Mouse (Mus musculus) layer of hippocampus, adult 18-20 months (tissue): Measurements from ENCODE around the gene Slc30a7. TPM values are rescaled to one million over a fixed set of nuclear protein-coding genes. Genes with fewer than 3 reads are reported as not detected.

Experiments used
- DNase-seq, 2 experiments: peaks; one replicate each; pipeline ENCODE4 v3.0.0; 2022; ENCODE audit warnings: low spot score in 2 of 2
- total RNA-seq, 2 experiments: library from RNA; stranded (reverse); gene quantifications; 2 replicates each; pipeline ENCODE4 v1.2.3; 2021

Slc30a7 gene
- total RNA-seq, 2 experiments from 2014 or later = 23.1 to 26.8 TPM

- DNase-seq = no peak
These were observed 14.6 kb downstream of the Slc30a7 start for GRCm38 (mm10) chr3:115992588-115992987.

- DNase-seq = no peak
These were observed 15.1 kb downstream of the Slc30a7 start for GRCm38 (mm10) chr3:115992103-115992502.

DNA sequence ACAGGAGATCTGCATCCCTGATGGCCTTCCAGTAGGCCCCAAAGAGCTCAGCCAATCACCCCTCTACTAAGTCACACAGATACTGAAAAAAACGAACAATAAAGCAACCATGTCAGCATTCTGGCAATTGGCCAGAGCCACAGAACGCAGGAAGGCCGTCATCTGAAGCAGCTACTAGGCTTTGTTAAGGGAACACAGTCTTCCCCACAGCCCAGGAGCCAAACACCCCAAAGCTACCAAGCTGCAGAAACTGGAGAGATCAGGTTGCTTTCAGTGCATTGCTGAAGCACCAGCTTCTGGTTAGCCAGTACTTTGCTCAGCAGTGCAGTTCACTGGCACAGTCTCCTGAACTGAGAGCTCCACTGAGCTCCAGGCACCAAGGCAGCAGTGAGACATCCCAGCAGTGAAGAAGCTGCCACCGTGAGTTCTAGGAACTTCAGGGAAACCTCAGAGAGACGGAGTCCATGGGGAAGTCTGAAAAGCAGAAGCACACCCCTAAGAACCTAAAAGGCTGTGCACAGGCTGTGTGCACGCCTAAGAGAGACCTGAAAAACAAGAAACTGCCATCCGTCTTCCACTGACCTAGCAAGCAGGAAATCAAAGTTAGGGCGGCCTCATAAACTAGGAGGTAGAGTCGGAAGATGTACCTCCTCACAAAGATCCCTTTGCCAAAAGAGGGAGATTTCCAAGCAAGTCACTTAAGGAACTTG lies 21.9 kb downstream of the Slc30a7 start:
- DNase-seq = no peak

DNA sequence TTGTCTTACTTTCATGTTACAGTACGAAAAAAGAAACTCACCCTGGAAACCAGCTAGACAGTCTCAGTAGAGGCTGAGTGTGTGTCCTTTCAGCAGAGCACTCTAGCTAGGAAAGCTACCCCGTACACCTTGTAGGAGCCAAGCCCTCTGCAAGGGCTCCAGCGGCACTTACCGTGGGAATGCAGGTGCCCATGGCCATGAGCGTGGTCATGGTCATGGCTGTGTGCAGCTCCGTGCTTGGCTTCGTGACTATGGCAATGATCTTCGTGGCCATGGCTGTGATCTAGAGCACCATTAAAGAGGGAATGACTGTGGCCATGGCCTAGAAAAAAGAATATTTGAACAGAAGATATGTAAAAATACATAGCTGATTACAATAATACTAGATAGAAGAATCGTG lies 22.6 kb downstream of the Slc30a7 start:
- no peak for DNase-seq

DNA sequence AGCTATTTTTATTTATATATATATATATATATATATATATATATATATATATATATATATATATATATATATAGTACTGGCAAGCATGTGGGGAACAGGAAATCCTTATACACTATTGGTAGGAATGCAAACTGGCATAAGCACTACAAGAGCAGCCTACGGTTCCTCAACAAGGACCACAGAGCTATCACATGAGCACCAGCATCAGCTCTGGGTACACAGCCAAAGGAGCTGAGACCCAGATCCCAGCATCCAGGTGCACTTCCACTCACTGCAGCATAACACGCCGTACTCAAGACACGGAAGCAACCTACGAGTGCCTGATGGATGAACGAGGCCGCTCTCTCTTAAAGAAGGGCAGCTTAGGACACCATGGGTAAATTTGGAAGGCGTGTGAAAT lies 24.0 kb downstream of the Slc30a7 start:
- no peak for DNase-seq

GRCm38 (mm10) chr3:115979000-115979399 lies 28.2 kb downstream of the Slc30a7 start:
- DNase-seq = peak in 1 of 2 experiments; percentile 19

- no peak for DNase-seq
These were observed 32.2 kb downstream of the Slc30a7 start for GRCm38 (mm10) chr3:115974995-115975394.

- DNase-seq = no peak
These were observed 33.0 kb downstream of the Slc30a7 start for GRCm38 (mm10) chr3:115974228-115974627.

DNA sequence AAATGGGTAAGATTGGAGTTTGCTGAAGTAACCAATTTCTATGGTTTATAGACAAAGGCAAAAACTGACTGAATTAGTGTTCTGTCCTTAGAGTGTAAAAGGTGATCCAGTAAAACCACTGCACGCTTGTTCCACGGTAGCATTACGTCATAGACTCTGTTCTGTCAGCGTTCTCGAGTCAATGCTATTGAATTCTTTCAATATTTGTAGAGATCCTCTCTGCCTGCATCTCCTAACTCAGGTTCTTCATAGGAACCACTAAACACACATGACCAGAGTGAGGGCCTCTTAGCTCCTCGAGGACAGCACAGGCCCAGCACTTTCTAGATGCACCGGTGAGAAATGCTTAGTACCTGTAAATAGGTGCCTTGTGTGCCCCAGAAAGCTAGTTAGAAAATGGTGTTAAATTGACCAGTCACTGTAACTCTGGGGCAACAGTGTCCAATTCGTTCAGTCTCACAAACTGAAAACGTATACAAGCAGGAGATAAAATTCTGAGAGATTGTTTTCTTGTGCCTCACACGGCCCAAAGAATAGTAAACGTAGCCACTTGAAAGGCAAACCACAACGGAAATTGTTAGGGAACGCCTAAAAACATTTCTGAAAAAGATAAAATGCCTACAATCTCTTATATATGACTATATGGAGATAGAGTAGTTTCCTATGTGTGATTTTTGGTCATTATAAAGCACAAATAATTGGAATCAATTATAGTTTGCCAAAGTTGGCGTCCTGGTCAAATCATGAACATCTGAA lies 35.1 kb downstream of the Slc30a7 start:
- no peak for DNase-seq

DNA sequence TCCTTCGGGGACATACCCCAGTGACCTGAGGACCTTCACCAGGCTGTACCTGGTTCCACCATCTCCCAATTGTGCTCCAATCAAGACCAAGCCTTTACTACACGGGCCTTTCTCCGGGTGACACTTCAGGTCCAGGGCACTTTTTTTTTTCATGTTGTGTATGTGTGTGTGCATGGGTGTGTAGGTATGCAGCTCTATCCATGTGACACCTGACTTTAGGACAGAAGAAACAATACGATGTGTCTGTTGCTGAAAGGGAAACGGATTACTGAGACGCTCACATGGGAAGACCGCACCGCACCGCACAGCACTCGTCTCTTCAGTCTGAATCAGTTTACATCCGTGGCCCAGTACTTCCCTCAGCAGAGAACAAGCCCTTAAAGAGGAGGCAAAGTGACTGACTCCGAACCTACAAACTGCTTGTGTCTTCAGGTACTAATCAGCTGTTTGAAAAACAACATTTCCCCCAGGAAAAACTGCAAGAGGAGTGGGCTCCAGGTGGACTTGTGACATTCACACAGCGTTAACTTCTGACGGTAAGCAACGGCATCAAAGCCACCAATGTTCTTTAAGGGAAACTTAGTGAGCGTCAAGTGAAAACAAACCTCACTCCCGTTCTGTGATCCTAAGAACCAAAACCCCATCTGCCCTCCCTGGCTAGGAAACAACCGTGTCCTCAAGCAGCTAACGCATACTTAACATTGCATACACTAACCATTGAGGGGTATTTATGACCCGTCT lies 36.0 kb downstream of the Slc30a7 start:
- no peak for DNase-seq

DNA sequence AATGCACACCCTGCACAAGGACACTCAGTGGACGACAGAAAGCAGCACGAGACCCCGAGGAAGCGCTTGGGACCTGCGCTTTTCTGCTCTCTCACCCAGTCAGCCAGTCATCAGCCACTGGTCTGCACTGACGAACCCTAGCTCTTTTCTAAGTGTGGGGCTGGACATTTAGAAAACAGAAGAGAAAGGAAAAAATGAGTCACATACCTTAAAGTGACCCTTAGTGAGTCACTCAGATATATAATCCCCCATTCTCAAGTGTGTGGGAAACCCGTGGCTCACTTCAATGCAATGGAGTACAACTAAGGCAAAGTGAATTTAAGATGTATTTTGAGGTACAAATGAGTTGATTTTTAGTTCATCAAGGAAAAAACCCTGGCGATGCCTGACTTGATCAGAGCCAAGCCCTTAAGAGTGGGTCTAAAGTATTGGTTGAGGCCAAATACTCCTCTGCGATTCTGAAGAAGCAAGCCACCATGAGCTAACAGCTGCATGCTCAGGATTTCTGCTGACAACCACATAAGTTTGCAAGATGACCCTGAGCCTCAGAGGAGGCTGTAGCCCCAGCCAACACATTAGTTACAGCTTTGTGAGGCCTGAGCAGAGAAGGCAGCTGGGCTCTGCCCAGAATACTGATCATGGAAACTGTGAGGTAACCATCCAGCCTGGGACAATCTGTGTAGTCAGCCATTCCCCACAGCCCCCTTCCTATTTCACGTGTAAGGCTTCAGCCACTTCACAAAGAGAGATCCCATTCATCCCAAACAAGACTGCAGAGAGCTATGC lies 38.3 kb downstream of the Slc30a7 start:
- no peak for DNase-seq

- DNase-seq = no peak
These were observed 43.1 kb downstream of the Slc30a7 start for GRCm38 (mm10) chr3:115964071-115964470.

GRCm38 (mm10) chr3:115963597-115963996 lies 43.6 kb downstream of the Slc30a7 start:
- DNase-seq = no peak

DNA sequence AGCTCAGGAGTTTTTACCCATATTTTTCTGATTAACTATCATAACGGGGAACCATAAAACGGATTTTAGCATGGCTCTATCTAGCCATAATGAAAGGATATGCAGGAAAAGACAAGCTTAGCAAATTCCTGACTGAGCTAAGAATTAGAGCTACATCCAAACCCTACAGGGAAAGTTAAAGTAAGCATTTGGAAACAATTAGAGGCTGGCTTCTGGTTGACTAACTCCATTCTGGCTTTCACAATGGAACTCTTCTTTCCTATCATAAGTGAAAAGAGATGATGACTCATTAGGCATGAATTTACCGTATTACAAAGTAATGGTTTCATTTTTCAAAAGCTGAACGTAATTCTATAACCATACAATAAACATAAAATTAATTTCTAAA lies 45.2 kb downstream of the Slc30a7 start:
- DNase-seq = no peak

DNA sequence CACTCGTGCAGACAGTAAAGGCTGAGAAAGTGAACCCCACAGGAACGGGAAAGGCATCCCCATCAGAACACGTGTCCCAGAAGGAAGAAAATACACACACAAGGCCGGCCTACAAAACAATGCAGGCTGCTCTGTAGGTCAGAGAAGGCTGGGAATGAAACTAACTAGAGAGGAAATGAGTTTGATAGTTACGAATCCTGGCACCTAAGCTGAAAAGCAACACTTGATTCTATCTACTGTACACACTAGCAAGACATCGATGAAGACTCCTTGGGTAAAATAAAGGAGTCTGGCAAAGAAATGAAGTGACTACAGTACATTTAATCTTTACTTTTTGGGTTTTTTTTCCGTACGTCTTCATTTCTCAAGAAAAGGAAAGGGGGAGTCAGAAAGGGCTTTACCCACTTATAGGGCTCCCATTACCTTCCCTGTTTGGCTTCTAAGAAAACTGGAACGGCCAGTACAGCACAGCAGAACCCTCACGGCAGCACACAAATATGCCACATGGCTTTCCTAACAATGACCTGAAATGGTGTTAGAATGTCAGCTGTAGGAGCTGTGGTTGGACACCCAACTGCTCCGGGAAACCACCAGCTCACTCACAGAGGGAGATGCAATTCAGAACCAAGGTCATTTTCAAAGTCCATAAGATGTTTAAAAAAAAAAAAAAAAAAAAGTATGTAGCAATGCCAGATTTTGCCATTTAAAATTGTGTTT lies 45.7 kb downstream of the Slc30a7 start:
- DNase-seq = no peak

DNA sequence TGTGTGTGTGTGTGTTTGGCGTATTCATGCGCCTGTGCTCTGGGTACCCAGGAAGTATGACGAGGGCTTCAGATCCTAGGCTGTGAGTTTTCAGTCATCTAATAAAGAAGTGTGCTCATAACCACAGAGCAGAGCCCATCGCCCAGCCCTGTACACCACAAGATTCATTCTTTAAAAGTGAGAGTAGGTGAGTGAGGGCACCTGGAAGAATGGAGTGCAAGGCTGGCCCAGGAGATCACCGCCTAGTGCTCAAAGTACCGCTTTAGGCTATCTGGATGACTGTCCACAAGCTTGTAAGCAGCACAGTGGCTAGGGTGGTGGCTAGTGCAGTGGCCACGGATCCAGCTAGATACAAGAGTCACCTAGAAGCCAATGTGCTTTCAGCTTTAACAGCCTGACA lies 50.0 kb downstream of the Slc30a7 start:
- no peak for DNase-seq

DNA sequence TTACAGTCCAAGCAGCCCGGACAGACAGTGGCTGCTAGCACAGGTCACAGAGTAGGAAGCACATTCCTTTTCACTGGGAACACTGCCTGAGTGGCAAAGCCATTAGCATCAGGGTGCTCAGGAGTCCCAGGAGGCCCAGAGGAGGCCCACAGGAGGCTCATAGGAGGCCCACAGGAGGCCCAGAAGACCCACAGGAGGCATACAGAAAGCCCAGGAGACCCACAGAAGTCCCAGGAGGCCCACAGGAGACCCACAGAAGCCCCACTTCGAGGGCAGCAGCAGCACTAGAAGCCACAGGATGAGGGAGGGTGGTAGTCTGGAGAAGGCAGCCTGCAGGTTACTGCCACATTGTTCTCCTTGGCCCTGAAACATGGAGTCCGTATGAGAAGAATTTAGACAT lies 54.1 kb downstream of the Slc30a7 start:
- DNase-seq = no peak

DNA sequence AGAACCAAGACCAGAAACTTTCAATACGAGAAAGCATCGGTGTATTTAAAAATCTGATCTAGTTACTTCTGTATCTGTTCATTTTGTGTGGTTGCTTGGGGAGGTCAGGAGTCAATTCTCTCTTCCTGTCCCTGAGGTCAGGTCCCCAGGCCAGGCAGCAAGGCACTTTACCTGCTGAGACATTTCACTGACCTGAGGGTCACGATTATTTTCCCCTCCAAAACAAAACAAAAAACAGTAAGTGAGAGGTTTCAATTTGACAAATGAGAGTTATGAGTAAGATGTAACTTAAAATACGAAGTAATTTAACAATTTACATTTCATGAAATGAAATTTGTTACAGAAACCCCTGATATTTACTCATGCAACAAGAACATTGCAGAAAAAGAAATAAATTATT lies 54.9 kb downstream of the Slc30a7 start:
- DNase-seq = no peak

DNA sequence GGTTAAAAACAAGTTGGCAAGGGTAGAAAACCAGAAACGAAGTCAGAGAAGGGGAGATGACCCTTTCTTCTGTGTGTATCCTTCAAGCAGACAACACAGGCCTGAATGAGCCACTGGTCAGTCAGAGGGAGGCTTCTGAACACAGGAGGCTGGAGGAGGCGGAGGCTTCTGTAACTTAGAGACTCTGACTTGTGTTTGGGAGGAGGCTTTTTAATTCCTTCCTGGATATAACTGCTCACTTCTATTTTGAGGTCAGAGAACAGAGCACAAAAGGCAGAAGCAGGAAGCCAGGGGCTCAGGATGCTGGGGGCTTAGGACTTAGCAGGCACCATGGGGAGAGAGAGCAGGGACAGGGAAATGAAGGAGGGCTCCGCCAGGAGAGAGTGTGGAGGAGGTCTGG lies 56.0 kb downstream of the Slc30a7 start:
- DNase-seq = no peak
